Mouse (Mus musculus) heart, adult 11 months (tissue): ENCODE measurements around the gene Tspan2.

Source experiments
- DNase-seq: peaks from one replicate; pipeline ENCODE4 v3.0.0; 2022

Tspan2 gene

GRCm38 (mm10) chr3:102787369-102787768, 53.0 kb downstream of the Tspan2 start:
- no peak for DNase-seq

GRCm38 (mm10) chr3:102803937-102804336, 69.6 kb downstream of the Tspan2 start:
- DNase-seq: no peak

- DNase-seq: no peak
Observed at GRCm38 (mm10) chr3:102842386-102842785, 108.1 kb downstream of the Tspan2 start.

GRCm38 (mm10) chr3:102848661-102849060, 114.3 kb downstream of the Tspan2 start:
- peak; percentile 36 for DNase-seq
